Mouse (Mus musculus) kidney, postnatal 25 days (tissue): ENCODE measurements at regions not wholly inside any gene's neighbourhood (a gene's known extent, or its start where the extent isn't known, plus 50 kb on each side); places are given as distances from the start of the nearest gene placed in this dataset.
A peak's percentile ranks its signal among the peaks of the same experiment; 100 is the strongest.

ENCODE experiments used
- DNase-seq, 2 experiments: peaks; one replicate each; pipeline ENCODE4 v3.0.0; 2021; ENCODE audit warnings: mixed read lengths in 2 of 2

DNA sequence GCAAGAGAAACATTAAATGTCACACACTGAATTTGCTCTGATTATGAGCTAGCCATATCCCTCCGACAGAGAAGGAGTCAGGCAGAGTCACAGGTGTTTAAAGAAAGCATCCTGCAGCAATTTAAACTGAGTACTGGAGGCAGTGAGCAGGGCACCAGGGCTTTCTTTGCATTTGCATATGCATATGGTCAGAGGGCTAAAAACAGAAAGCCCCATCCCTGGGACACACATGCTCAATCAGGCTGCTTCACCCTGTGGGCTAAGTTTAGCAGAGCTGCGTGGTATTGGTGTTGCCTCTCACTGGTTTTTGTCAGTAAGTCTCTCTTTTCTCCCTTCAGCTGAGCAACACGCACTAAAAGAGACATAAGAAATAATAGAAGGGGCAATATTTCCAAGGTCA, 289.9 kb upstream of the Rps6ka3 start:
- no peak for DNase-seq

DNA sequence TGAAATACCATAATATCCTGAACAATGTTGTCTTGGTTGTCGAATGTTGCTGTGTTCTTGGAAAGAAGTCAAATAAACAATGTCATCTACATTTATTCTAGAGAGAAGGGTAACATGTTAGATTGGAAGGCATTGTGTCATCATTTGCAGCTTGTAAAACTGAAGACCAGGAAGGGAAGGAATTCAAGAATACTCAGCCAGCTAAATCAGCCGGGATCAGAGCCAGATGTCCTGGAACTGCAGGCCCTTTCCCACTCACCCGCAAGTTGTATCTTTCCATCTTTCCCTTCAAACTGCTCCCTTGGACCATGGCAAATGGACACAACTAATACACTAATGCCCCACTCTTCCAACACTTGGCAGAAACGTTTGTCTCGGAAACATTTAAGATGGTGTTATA, 288.7 kb upstream of the Rps6ka3 start:
- DNase-seq, result no peak

- peak; percentile 64 to 74 for DNase-seq
Observed at GRCm38 (mm10) chrX:158921838-158922450, 288.2 kb upstream of the Rps6ka3 start.

DNA sequence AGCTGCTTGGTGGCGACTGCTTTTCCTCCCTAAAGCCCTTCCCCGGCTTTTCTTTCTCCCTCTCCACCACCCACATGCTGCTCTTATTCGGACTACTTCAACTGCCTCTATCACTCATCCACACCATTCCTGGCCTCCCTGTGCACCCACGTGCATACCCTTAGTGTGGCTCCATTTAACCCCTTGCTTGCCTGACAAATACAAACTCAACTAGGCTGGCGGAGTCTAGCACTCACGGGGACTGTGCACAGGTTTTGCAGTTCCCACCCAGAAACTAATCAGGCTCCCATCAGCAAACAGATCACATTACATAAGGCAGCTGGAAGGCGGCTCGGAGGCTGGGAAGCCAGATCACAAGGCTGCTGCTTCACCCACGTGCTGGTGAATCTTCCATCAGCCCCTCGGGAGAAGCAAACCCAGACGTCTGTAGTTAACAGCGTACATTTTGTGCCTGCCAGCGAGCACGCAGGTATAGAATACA, 287.0 kb upstream of the Rps6ka3 start:
- no peak for DNase-seq

DNA sequence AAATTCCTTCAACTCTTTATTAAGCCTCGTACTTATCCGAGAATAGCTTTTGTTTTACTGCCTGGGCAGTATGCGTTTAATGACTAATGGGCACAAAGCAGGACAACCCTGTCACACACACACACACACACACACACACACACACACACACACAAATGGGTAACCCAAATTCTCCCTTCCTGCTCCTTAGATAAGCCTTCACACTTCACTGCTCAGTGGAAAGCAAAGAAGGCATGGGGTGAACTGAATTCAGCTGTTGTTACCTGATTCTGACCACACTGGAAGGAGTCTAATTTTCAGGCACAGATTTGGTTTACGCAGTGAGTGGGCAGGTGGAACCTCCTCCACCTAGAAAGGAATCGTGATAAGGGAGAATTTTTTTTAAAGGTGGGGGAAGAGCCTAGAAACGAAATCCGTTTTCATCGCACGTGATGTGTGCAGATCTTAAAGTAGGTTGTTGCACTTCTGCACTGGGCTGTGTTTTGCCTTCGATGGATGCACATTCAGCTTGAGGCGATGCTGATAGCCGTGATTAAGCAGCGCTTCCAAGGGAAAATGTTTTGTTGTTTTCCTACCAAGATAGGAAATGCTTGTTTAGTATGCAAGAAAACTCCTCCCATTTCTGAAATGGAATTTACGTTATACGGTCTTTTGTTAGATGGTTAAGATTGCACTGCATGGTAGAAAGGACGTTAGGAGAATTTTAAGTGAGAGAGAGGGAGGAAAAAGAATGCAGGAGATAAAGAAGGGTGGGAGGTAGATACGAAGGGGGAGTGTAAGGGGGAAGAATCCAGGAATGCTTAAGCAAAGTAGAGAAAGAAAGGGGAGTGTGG, 286.2 kb upstream of the Rps6ka3 start:
- no peak for DNase-seq

DNA sequence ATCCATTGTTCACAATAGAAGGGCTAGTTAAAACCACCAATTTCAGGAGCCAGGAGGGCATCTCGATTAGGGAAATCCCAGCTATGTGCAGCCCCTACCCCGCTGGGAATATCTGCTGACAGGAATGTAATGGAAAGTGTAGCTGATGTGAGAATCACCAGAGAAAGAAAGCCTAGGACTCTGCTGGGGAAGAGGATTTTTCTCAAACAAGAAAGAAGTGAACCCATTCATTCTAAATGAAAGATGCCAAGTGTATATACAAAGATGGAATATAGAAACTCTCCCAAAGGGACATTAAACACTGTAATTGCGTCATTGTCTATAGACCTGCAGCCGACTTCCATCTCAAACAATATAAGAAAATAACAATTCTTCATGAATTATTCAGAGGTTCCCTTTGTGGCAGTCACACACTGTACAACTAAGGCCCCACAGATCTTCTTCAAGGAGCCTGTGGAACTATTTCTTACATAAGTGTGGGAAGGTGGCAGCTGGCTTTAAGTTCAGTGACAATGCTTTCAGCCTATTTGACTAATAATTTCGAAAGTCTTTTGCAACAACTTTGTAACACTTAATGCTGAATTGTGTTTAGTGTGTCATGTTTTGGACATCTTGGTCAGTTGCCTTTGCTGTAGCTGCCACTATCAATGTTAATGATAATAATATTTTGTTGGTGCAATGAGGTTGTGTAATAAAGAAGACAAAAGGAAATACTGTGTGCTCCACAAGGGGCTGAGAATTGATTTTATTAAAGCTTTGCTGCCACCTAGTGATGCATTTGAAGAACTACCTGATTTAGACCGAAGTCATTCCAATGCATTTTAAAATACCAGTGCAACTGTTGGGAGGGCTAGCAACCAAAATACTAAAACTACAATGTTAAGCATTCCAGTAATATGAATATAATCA, 285.4 kb upstream of the Rps6ka3 start:
- DNase-seq, result no peak

DNA sequence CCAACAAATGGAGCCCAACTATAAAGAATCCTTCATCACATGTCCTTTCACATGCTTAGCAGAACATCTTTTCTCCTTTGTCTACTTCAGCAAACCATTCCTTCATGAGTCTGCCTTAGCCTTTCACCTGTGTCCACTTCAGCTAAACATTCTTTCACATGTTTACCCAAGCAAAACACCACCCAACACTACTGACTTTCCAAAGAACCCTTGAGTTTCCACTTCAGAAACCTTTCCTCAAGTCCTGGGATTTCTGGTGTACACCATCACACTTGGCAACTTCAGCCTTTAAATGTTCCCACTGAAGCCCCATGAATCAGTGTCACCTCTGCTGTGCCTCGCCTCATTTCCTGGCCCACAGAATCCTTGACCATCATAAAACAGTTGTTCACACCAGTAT, 278.2 kb upstream of the Rps6ka3 start:
- no peak for DNase-seq

GRCm38 (mm10) chrX:158947191-158947590, 262.9 kb upstream of the Rps6ka3 start:
- DNase-seq, result no peak

- DNase-seq, result peak in 1 of 2 experiments; percentile 5
Observed at GRCm38 (mm10) chrX:158971726-158972125, 238.4 kb upstream of the Rps6ka3 start.

- no peak for DNase-seq
Observed at GRCm38 (mm10) chrX:158976648-158977047, 233.5 kb upstream of the Rps6ka3 start.

DNA sequence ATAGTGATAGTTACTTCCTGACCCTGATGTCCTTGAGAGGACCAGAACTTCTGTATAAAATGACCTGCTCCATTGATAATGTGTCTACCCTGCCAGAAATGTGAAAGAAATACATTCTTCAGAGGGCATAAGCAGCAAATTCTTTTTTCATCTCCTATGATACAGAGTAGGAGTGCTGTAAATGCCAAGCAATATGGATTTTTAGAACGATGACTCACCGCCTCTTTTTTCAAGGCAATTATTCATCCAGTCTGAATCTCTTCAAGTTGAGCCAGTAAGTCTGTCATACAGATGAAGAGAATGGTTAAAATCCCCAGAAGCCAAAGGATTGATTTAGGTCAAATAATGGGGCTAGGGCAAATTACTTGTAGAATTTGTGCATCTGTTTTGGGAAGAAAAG, 225.4 kb upstream of the Rps6ka3 start:
- no peak for DNase-seq

DNA sequence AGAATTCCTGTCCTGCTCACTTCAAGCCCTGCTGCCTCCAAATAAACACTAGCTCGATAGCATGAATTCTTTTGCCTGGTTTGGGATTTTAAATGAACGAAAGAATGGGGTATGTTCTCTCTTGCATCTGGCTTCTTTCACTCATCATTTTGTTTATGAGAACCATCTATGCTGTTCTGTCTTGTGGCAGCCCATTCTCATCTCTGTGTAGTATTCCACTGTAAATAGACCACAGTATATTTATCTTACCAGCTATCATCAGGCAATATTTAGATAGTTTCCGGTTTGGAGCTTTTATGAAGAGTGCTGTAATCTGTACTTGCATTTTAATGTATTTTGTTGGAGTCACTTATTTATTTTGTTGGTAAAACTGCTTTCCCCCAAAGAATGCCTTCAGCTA, 222.4 kb upstream of the Rps6ka3 start:
- DNase-seq, result no peak

- DNase-seq, result no peak
Observed at GRCm38 (mm10) chrX:159018955-159019354, 191.2 kb upstream of the Rps6ka3 start.

- DNase-seq, result no peak
Observed at GRCm38 (mm10) chrX:159026311-159026710, 183.8 kb upstream of the Rps6ka3 start.

DNA sequence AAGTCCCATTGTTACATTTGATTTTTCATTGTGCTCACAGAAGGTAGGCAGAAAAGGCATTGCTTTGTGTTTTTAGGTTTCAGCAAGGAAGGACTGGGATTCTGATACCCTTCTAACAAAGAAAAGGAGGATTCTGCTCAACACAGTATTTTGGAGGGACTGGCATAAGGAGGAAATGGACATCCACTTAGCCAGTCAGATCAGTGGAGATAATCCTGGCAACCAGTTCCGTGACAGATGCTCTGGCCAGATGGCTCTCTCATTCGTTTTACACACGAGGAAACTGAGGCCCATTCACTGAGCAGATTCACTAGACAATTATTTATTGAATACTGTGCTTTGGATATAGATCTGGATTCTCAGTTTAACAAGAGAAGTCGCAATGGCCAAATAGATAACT, 178.2 kb upstream of the Rps6ka3 start:
- DNase-seq, result no peak

DNA sequence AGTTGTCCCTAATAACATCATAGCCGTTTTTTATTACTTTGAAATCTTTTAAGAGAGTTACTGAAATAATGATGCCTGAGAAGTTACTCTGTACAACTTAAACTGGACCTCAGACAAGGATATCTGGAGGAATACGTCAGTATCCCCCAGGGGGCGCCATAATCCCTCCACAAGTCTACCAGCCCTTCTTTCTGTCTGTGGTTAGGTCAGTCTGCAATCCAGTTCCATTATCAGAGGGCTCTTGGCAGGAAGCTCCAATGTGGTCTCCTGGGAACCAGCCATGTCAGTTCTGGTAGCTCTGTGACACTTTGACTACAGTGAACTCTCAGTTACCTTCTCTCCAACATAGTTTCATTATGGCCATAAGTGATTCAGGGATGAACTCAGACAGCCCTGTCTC, 166.7 kb upstream of the Rps6ka3 start:
- peak; percentile 73 to 86 for DNase-seq

GRCm38 (mm10) chrX:159047876-159048275, 162.2 kb upstream of the Rps6ka3 start:
- DNase-seq, result no peak

- DNase-seq, result no peak
Observed at GRCm38 (mm10) chrX:159055689-159056461, 154.2 kb upstream of the Rps6ka3 start.

DNA sequence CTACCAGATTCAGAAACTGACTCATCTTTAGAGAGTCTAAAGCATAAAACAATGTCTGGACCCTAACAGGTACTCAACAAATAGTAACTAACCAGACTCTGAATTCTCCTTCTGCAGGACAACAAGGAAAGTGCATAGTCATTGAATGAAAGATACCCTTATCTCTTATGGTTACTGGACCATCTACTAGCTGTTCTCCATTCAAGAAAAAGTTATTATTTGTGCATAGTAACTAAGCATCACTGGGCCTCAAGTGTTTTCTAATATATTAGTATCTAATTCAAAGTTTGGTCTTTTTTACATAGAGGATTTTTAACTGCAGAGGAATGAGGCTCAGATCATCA, 153.7 kb upstream of the Rps6ka3 start:
- DNase-seq, result no peak

- no peak for DNase-seq
Observed at GRCm38 (mm10) chrX:159058931-159059330, 151.2 kb upstream of the Rps6ka3 start.

- DNase-seq, result no peak
Observed at GRCm38 (mm10) chrX:159061322-159061721, 148.8 kb upstream of the Rps6ka3 start.

DNA sequence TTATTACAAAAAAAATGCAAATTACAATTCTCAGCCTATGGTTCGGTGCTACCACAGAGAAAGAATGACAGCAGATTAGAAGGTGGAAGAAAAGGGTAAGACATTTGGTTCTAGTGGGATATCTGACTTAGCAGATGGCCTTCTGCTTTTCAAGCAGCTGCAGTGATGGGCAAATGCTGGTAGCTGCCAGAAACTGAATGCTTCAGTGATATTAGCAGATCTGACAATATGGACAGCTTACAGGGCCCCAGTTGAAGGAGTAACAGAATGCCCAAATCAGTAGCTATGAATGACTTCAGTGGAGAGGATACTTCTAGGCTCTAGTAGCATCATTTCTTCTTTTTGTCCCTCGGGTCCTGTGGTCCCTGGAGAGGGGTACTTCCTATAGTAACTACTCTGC, 143.9 kb upstream of the Rps6ka3 start:
- no peak for DNase-seq

DNA sequence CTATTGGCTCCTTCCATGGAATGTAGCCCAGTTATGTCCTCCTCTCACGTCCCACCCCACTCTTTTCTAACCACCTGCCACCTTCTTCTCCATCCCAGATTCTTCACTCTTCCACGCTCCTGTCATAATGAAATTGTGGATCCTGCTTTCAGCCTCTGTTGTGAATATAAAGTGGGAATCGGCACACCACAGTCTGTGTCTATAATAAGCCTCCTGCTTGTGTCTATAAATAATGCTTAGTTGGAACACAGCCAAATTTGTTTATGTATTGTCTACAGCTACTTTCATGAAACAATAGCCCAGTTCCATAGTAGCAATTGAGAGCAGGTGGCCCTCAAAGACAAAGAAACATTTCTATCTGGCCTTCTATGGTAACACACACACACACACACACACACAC, 137.5 kb upstream of the Rps6ka3 start:
- DNase-seq, result no peak
